Mouse (Mus musculus): Measurements from ENCODE around the gene Rab10. TPM values are rescaled to one million over a fixed set of nuclear protein-coding genes. Genes with fewer than 3 reads are reported as not detected.

The Rab10 gene
- polyA plus RNA-seq (2012) = 50.1 and 59.8 TPM in 2 replicates

- no peak for TF ChIP-seq GATA1 (IDR thresholded peaks at IDR 0.05; ENCODE audit: low read length)
Measured at GRCm38 (mm10) chr12:3309391-3310320, at the start of gene Rab10. TSS of gene Rab10 (minus strand) at chr12:3309969.

GRCm38 (mm10) chr12:3359302-3359701 lies 49.5 kb upstream of the Rab10 start:
- no peak for TF ChIP-seq GATA1 (IDR thresholded peaks at IDR 0.05; ENCODE audit: low read length)

- no peak for TF ChIP-seq GATA1 (IDR thresholded peaks at IDR 0.05; ENCODE audit: low read length)
Measured at GRCm38 (mm10) chr12:3356824-3357223, 47.1 kb upstream of the Rab10 start.

- no peak for TF ChIP-seq GATA1 (IDR thresholded peaks at IDR 0.05; ENCODE audit: low read length)
Measured at GRCm38 (mm10) chr12:3355068-3355467, 45.3 kb upstream of the Rab10 start.

- no peak for TF ChIP-seq GATA1 (IDR thresholded peaks at IDR 0.05; ENCODE audit: low read length)
Measured at GRCm38 (mm10) chr12:3352216-3352615, 42.4 kb upstream of the Rab10 start.

GRCm38 (mm10) chr12:3350136-3350535 lies 40.4 kb upstream of the Rab10 start:
- TF ChIP-seq GATA1 (IDR thresholded peaks at IDR 0.05; ENCODE audit: low read length) = no peak

- TF ChIP-seq GATA1 (IDR thresholded peaks at IDR 0.05; ENCODE audit: low read length) = no peak
Measured at GRCm38 (mm10) chr12:3349387-3349786, 39.6 kb upstream of the Rab10 start.

GRCm38 (mm10) chr12:3347682-3348081 lies 37.9 kb upstream of the Rab10 start:
- no peak for TF ChIP-seq GATA1 (IDR thresholded peaks at IDR 0.05; ENCODE audit: low read length)

- TF ChIP-seq GATA1 (IDR thresholded peaks at IDR 0.05; ENCODE audit: low read length) = no peak
Measured at GRCm38 (mm10) chr12:3345038-3345437, 35.3 kb upstream of the Rab10 start.

GRCm38 (mm10) chr12:3344155-3344554 lies 34.4 kb upstream of the Rab10 start:
- TF ChIP-seq GATA1 (IDR thresholded peaks at IDR 0.05; ENCODE audit: low read length) = no peak

- TF ChIP-seq GATA1 (IDR thresholded peaks at IDR 0.05; ENCODE audit: low read length) = no peak
Measured at GRCm38 (mm10) chr12:3338931-3339330, 29.2 kb upstream of the Rab10 start.

GRCm38 (mm10) chr12:3329677-3330076 lies 19.9 kb upstream of the Rab10 start:
- no peak for TF ChIP-seq GATA1 (IDR thresholded peaks at IDR 0.05; ENCODE audit: low read length)

- TF ChIP-seq GATA1 (IDR thresholded peaks at IDR 0.05; ENCODE audit: low read length) = no peak
Measured at GRCm38 (mm10) chr12:3325232-3325631, 15.5 kb upstream of the Rab10 start.

- TF ChIP-seq GATA1 (IDR thresholded peaks at IDR 0.05; ENCODE audit: low read length) = no peak
Measured at GRCm38 (mm10) chr12:3323241-3323640, 13.5 kb upstream of the Rab10 start.

GRCm38 (mm10) chr12:3319377-3319776 lies 9.6 kb upstream of the Rab10 start:
- TF ChIP-seq GATA1 (IDR thresholded peaks at IDR 0.05; ENCODE audit: low read length) = no peak

GRCm38 (mm10) chr12:3316937-3317336 lies 7.2 kb upstream of the Rab10 start:
- no peak for TF ChIP-seq GATA1 (IDR thresholded peaks at IDR 0.05; ENCODE audit: low read length)

- no peak for TF ChIP-seq GATA1 (IDR thresholded peaks at IDR 0.05; ENCODE audit: low read length)
Measured at GRCm38 (mm10) chr12:3316083-3316482, 6.3 kb upstream of the Rab10 start.
